Mouse (Mus musculus) heart, embryonic 13.5 days (tissue): ENCODE data around the gene Tnpo1. TPM values are rescaled to one million over a fixed set of nuclear protein-coding genes. Genes with fewer than 3 reads are reported as not detected.

Experiments
- ATAC-seq: fragments of 200-750 bp; cut with Nextera tagmentation; 2 replicates; pipeline ENCODE4 v1.8.0; 2017; ENCODE audit warnings: moderate TSS enrichment; ENCODE audit not compliant: insufficient number of reproducible peaks, low FRiP score, low TSS enrichment; ENCODE audit errors: extremely low read depth
- H3K27ac ChIP-seq: fragments of 300-500 bp; sonication (generic); replicated peaks from 2 replicates; pipeline ENCODE4 v1.5.1; 2015; ENCODE audit warnings: moderate library complexity, mild to moderate bottlenecking, inconsistent platforms
- H3K27me3 ChIP-seq: fragments of 300-500 bp; sonication (generic); replicated peaks from 2 replicates; pipeline ENCODE4 v1.6.1; 2015; ENCODE audit warnings: mild to moderate bottlenecking, inconsistent platforms
- H3K36me3 ChIP-seq: fragments of 300-500 bp; sonication (generic); 2 replicates; pipeline ENCODE4 v1.6.1; 2015; ENCODE audit warnings: mild to moderate bottlenecking, inconsistent platforms
- H3K4me1 ChIP-seq: fragments of 300-500 bp; sonication (generic); 2 replicates; pipeline ENCODE4 v1.6.1; 2015; ENCODE audit warnings: inconsistent platforms
- H3K4me2 ChIP-seq: fragments of 300-500 bp; sonication (generic); 2 replicates; pipeline ENCODE4 v1.6.1; 2015; ENCODE audit warnings: inconsistent platforms, mild to moderate bottlenecking, moderate library complexity
- H3K4me3 ChIP-seq: fragments of 300-500 bp; sonication (generic); 2 replicates; pipeline ENCODE4 v1.5.1; 2015; ENCODE audit warnings: moderate library complexity, mild to moderate bottlenecking, inconsistent platforms
- H3K9ac ChIP-seq: fragments of 300-500 bp; sonication (generic); 2 replicates; pipeline ENCODE4 v1.6.1; 2015; ENCODE audit warnings: inconsistent platforms, mild to moderate bottlenecking, moderate library complexity
- H3K9me3 ChIP-seq: fragments of 300-500 bp; sonication (generic); 2 replicates; pipeline ENCODE4 v1.6.1; 2016; ENCODE audit warnings: inconsistent platforms
- WGBS: fragments of 180-500 bp; shearing (Covaris S2); methylation state at CpG from one replicate; pipeline ENCODE4 v1.1.7; 2015; ENCODE audit warnings: mixed read lengths; 5-methylcytosine and 5-hydroxymethylcytosine counted together
- polyA plus RNA-seq: library from polyadenylated mRNA; unstranded; fragments of >200 nt; fragmentation: Nextera tagmentation; extraction: Ambion mirVana; gene quantifications from 2 replicates; pipeline ENCODE4 v1.2.1, GENCODE M21; 2015

The Tnpo1 gene
- polyA plus RNA-seq, 1 experiment from 2014 or later = 36.9 TPM

DNA sequence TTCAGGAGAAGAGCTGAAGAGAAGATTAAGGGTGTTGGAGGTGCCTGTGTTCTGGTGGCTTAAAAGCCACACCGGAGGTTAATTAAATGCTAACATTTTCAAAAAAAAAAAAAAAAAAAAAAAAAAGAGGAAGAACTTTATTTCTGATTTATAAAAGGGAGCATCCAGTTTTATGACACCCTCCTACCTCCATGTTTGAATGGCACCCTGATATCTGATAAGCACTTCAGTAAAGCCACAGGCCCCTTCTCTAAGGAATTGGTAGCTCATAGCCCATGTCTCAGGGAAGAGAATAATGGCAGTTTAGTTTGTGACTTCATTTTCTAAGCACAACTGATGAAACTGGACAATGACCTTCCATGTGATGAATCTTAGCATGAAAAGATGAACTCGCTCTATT is 21.6 kb downstream of the Tnpo1 start:
- Histone ChIP-seq H3K9me3 (no peaks in the 10 kb centered on the region), H3K4me1 (peaks cover 10% of the 10 kb centered on the region), H3K27me3 (no peaks in the 10 kb centered on the region), H3K9ac (no peak overlapping the region), H3K4me3 (no peak overlapping the region), H3K4me2 (no peak overlapping the region), H3K36me3 (peaks cover 34% of the 10 kb centered on the region), H3K27ac (no peak overlapping the region)
- no peak for ATAC-seq
- WGBS = 95% methylated on average over 2 of the region's 2 CpGs

DNA sequence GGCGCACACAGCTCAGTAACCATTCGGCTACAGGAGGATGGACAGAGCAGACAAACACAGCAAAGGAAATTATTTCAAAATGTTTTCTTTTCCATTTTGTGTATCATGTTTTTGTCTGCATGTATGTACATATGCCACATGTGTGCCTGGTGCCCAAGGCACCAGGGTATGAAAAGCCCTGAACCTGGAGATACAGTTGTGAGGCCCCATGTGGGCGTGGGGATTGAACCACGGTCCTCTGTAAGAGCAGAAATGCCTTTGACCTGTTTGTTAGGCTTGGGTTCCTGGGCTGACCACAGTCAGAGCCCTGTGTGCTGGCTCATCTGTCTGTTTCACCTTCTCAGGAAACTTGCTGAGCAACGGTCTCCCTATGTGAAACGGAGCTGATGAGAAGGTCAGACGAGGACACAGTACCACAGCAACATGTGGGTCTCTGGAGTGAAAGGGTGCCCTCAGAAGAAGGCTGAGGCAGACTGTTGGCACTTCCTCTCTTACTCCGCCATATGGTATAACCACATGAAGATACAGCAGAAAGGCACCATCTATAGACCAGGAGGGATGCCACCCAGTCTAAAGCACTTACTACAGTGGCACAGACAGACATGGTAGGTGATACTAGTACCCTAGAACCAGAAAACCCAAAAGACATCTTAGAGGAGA is 23.7 kb downstream of the Tnpo1 start:
- Histone ChIP-seq H3K4me3 (no peak overlapping the region), H3K4me2 (no peak overlapping the region), H3K36me3 (peaks cover 34% of the 10 kb centered on the region), H3K27ac (no peak overlapping the region), H3K9ac (no peak overlapping the region), H3K4me1 (peaks cover 4% of the 10 kb centered on the region), H3K9me3 (no peaks in the 10 kb centered on the region), H3K27me3 (no peaks in the 10 kb centered on the region)
- 91% methylated on average over 8 of the region's 8 CpGs for WGBS
- no peak; the same call in 1 of the 2 replicates for ATAC-seq

DNA sequence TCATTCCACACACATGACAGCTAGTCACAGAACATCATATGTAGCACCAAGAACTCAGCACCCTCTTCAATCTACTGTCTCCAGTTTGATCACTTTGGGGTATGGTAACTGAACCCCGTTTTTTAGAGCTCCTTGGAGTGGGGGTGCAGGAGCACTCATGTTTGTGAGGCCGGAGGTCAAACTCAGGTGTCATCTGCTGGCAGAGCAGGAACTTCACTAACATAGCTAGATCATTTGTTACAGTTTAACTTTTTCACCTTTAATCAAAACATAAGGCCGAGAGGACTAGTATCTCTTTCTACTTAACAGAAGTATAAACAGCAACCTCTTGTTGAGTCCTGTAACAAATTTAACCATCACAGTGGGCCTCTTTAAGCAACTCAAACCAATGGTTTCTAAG is 26.6 kb downstream of the Tnpo1 start:
- Histone ChIP-seq H3K27ac (no peak overlapping the region), H3K27me3 (no peaks in the 10 kb centered on the region), H3K36me3 (peaks cover 23% of the 10 kb centered on the region), H3K4me1 (peaks cover 27% of the 10 kb centered on the region), H3K9me3 (no peaks in the 10 kb centered on the region), H3K4me3 (no peak overlapping the region), H3K4me2 (no peak overlapping the region), H3K9ac (no peak overlapping the region)
- 77% methylated on average over 3 of the region's 3 CpGs for WGBS
- no peak for ATAC-seq

DNA sequence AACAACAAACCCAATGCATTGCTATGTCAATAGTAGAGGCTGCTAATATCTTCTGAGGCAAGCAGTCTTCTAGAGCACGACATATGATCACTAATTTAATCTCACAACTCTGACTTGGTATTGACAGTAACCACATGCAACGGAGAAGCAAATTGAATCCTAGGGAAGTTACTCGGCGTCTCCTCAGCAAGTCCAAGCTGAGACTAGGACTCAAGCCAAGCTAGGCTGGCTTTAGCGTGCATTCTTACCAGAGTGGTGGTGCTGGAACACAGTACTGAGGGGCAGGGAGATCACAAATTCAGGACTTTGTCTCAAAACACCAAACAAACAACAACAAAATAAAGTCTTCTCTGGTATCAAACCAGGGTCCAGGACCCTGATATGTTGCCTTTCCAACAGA is 28.6 kb downstream of the Tnpo1 start:
- Histone ChIP-seq H3K9me3 (no peaks in the 10 kb centered on the region), H3K27me3 (no peaks in the 10 kb centered on the region), H3K36me3 (peaks cover 4% of the 10 kb centered on the region), H3K4me3 (no peak overlapping the region), H3K9ac (no peak overlapping the region), H3K4me1 (peaks cover 39% of the 10 kb centered on the region), H3K27ac (no peak overlapping the region), H3K4me2 (no peak overlapping the region)
- WGBS = 76% methylated on average over 5 of the region's 5 CpGs
- no peak for ATAC-seq

DNA sequence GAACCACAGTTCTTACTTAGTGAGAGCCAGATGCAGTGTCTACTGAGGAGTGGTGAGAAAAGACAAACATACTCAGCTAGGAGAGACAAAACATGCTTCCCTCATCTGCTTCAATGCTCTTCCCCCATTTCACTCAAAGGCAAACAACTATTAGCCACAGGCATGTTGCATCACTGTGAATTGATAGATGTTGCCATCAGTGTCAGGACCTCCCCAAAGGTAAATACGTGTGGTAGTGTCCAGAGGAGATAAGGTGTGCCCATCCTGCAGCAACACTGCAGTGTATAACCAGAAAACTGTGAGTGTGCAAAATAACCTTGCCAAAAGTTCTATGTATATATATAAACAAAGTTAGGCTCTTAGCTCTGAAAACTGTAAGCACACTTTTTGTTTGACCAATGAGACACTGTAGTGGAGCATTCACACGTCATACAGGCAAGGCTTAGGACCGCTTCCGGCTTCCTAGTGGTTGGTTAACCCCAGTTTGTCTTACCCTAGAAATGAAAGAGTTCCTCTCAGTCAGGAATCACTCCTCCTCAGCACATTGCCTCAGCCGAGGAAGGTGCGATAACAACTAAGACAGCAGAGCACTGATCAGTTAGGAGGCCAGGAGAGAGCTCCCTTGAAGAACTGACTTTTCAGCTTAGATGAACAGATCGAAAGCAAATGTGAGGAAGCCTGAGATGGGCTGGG is 29.6 kb downstream of the Tnpo1 start:
- peaks cover 44% of the 10 kb centered on the region for H3K4me1 ChIP-seq

DNA sequence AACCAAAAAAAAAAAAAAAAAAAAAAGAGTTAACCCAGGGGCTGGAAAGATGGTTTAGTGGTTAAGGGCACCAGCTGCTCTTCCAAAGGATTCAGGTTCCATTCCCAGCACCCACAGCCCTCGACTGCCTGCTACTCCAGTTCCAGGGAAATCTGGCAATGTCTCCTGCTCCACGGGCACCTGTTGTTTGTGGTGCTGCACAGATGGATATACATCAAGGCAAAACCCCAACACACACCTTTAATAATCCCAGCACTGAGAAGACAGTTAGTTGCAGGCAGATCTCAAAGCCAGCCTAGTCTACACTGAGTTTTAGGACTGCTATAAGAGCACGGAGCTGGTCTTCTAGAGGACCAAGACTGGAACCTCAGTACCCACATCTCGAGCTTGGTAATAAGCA is 30.2 kb downstream of the Tnpo1 start:
- 88% methylated on average over 4 of the region's 4 CpGs for WGBS
- no peak overlapping the region for H3K4me2 ChIP-seq
- H3K9me3 ChIP-seq = no peaks in the 10 kb centered on the region
- H3K9ac ChIP-seq = no peak overlapping the region
- H3K27me3 ChIP-seq = no peaks in the 10 kb centered on the region
- no peak for ATAC-seq
- H3K27ac ChIP-seq = no peak overlapping the region
- H3K36me3 ChIP-seq = no peaks in the 10 kb centered on the region
- peaks cover 50% of the 10 kb centered on the region for H3K4me1 ChIP-seq
- H3K4me3 ChIP-seq = no peak overlapping the region

More for the DNA sequence above, 29.6 kb downstream of the Tnpo1 start:
- 63% methylated on average over 7 of the region's 7 CpGs for WGBS
- Histone ChIP-seq H3K27ac (no peak overlapping the region), H3K4me2 (no peak overlapping the region), H3K9ac (no peak overlapping the region), H3K27me3 (no peaks in the 10 kb centered on the region), H3K36me3 (no peaks in the 10 kb centered on the region), H3K9me3 (no peaks in the 10 kb centered on the region), H3K4me3 (no peak overlapping the region)
- ATAC-seq = no peak

DNA sequence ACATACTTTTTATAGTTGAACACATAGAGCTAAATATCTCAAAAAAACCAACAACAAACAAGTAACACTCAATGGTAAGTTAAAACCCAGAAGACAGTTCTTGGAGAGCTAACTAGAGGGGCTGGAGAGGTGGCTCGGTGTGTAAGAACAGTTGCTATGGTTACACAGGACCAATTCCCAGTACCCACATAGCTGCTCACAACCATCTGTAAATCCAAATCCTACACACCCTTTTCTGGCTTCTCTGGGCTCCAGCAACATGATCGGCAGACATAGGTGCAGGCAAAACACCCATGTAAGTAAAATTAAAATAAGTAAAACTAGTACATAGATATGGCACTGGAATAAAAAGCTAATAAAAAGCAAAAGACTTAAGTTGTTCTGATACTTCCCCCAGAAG is 31.3 kb downstream of the Tnpo1 start:
- H3K4me3 ChIP-seq = no peak overlapping the region
- no peaks in the 10 kb centered on the region for H3K36me3 ChIP-seq
- ATAC-seq = no peak
- no peak overlapping the region for H3K4me2 ChIP-seq
- no peak overlapping the region for H3K27ac ChIP-seq
- H3K4me1 ChIP-seq = peaks cover 53% of the 10 kb centered on the region
- WGBS = 76% methylated on average over 2 of the region's 2 CpGs
- H3K27me3 ChIP-seq = no peaks in the 10 kb centered on the region
- no peak overlapping the region for H3K9ac ChIP-seq
- H3K9me3 ChIP-seq = no peaks in the 10 kb centered on the region

DNA sequence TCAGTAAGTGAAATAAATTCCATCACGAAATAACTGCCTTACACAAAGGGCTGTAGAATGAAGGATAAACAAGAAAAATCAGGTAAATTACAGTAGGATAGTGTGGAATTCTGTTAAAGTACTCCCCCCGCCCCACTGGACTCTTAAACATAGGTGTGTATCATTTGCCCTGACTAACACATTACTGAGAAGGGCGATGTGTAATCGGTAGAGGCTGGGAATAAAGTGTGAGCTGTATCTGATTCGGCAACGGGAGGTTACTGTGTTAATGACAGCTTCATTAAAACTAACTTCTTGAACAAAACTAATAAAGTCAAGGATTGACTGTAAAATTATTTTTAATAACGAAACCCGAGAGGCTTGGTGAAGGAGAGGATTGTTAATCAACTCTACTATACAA is 34.7 kb downstream of the Tnpo1 start:
- Histone ChIP-seq H3K27ac (no peak overlapping the region; the same call in 1 of the 2 replicates), H3K36me3 (peaks cover 22% of the 10 kb centered on the region), H3K9me3 (no peaks in the 10 kb centered on the region), H3K9ac (peak overlapping the region; percentile 93), H3K4me1 (peaks cover 55% of the 10 kb centered on the region), H3K4me2 (peak overlapping the region; percentile 92), H3K27me3 (no peaks in the 10 kb centered on the region), H3K4me3 (peak overlapping the region; percentile 80)
- ATAC-seq = no peak
- 30% methylated on average over 8 of the region's 8 CpGs for WGBS

DNA sequence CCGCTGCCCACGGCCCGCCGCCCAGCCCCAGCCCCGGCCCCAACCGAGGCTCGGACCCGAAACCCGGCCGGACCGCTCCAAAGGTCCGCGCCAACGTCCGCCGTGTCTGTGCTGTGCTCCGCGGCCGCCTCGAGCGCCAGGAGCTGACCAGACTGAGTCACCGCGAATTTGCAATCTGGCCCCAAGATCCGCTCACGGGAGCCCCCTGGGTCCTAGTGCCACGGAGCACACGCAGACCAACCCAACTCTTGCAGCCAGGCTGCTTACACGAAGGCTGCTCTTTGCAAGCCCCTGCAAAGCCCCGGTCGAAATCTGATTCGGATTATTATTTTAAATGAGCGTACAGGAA is 35.3 kb downstream of the Tnpo1 start:
- H3K4me3 ChIP-seq = peak overlapping the region; percentile 80
- H3K4me2 ChIP-seq = peak overlapping the region; percentile 92
- under 1% methylated on average over 32 of the region's 32 CpGs for whole genome bisulfite sequencing
- peaks cover 51% of the 10 kb centered on the region for H3K4me1 ChIP-seq
- peaks cover 28% of the 10 kb centered on the region for H3K36me3 ChIP-seq
- H3K27ac ChIP-seq = peak overlapping the region; percentile 96
- H3K9ac ChIP-seq = peak overlapping the region; percentile 93
- no peaks in the 10 kb centered on the region for H3K27me3 ChIP-seq
- ATAC-seq = peak; percentile 85
- H3K9me3 ChIP-seq = no peaks in the 10 kb centered on the region

DNA sequence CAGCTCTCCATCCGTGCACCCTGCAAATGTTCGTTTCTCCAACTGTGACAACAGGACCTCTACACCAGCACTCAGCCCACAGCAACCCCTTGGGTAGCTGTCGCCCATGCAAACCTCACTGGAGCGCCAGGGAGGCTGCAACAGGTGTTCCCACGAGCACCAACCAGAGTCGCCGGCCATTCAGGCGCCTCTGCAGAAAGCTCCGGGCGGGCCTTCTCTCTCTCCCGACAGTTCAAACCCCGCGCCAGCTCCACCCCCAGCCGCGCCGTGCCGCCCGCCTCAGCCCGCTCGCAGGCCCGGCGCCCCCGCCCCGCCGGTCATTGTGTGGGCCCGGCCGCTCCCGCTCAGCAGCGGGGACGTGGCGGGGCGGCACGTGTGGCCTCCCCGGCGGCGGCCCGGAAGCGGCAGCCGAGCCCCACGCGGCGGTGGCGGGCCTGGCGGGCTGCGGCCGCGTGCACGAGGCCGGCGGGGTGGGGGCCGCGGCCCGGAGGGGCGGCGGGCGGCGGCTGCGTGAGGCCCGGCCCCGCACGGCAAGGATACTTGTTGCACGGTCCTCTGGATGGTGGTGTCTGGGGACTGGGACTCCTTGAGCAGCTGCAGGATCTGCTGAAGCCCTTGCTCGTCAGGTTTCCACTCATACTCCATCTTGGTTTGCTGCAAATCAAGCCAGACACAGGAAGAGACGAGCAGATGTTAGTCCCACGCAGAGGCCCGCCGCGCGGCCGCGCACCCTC is 35.9 kb downstream of the Tnpo1 start:
- peak; percentile 71 for ATAC-seq
- Histone ChIP-seq H3K4me2 (peak overlapping the region; percentile 92), H3K36me3 (peaks cover 33% of the 10 kb centered on the region), H3K9me3 (no peaks in the 10 kb centered on the region), H3K9ac (peak overlapping the region; percentile 93), H3K27me3 (no peaks in the 10 kb centered on the region), H3K4me1 (peaks cover 48% of the 10 kb centered on the region), H3K27ac (peak overlapping the region; percentile 96), H3K4me3 (peak overlapping the region; percentile 80)
- under 1% methylated on average over 59 of the region's 71 CpGs for WGBS

DNA sequence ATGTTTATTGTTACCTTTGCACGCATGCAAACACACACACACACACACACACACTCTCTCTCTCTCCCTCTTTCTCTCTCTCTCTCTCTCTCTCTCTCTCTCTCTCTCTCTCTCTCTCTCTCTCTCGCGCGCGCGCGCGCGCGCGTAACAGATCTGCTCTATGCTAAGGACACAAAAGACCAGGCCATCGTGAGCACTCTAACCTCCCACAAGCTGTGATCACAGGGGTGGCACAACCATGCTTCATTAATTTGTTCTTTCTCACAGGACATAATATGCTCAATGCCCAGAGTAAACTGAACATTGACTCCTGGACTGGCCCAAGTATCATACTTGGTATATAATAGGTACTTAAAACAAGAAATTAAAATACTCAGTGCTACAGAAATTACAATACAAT is 37.0 kb downstream of the Tnpo1 start:
- peaks cover 43% of the 10 kb centered on the region for H3K4me1 ChIP-seq
- peaks cover 44% of the 10 kb centered on the region for H3K36me3 ChIP-seq
- no peaks in the 10 kb centered on the region for H3K9me3 ChIP-seq
- no peak overlapping the region for H3K9ac ChIP-seq
- 91% methylated on average over 11 of the region's 12 CpGs for WGBS
- ATAC-seq = no peak
- no peaks in the 10 kb centered on the region for H3K27me3 ChIP-seq
- no peak overlapping the region for H3K27ac ChIP-seq
- H3K4me2 ChIP-seq = peak overlapping the region; percentile 92
- H3K4me3 ChIP-seq = peak overlapping the region; percentile 19; the same call in 1 of the 2 replicates
